Mouse (Mus musculus) heart, embryonic 12.5 days (tissue): Measurements from ENCODE around the gene Cxcl10. TPM values are rescaled to one million over a fixed set of nuclear protein-coding genes. Genes with fewer than 3 reads are reported as not detected.
A peak's percentile ranks its signal among the peaks of the same experiment; 100 is the strongest.
"Not testable (repeated sequence)": the region's sequence is repeated elsewhere in the genome, so short reads cannot be mapped to it uniquely, and the experiment has no call there.

Source experiments
- ATAC-seq: fragments of 200-750 bp; cut with Nextera tagmentation; 2 replicates; pipeline ENCODE4 v1.8.0; 2017; ENCODE audit warnings: moderate TSS enrichment, moderate library complexity; ENCODE audit not compliant: insufficient number of reproducible peaks, low FRiP score
- H3K27ac ChIP-seq: fragments of 300-500 bp; sonication (generic); 2 replicates; pipeline ENCODE4 v1.5.1; 2016; ENCODE audit warnings: mild to moderate bottlenecking, moderate library complexity; ENCODE audit not compliant: poor library complexity, severe bottlenecking
- H3K27me3 ChIP-seq: fragments of 300-500 bp; sonication (generic); replicated peaks from 2 replicates; pipeline ENCODE4 v1.6.1; 2016; ENCODE audit warnings: mild to moderate bottlenecking, moderate library complexity
- H3K36me3 ChIP-seq: fragments of 300-500 bp; sonication (generic); 2 replicates; pipeline ENCODE4 v1.6.1; 2016; ENCODE audit warnings: mild to moderate bottlenecking, moderate library complexity
- H3K4me1 ChIP-seq: fragments of 300-500 bp; sonication (generic); replicated peaks from 2 replicates; pipeline ENCODE4 v1.6.1; 2016; ENCODE audit warnings: mild to moderate bottlenecking
- H3K4me2 ChIP-seq: fragments of 300-500 bp; sonication (generic); 2 replicates; pipeline ENCODE4 v1.6.1; 2016; ENCODE audit warnings: mild to moderate bottlenecking, moderate library complexity
- H3K4me3 ChIP-seq: fragments of 300-500 bp; sonication (generic); 2 replicates; pipeline ENCODE4 v1.5.1; 2016; ENCODE audit warnings: mild to moderate bottlenecking
- H3K9ac ChIP-seq: fragments of 300-500 bp; sonication (generic); 2 replicates; pipeline ENCODE4 v1.6.1; 2016; ENCODE audit warnings: mild to moderate bottlenecking, moderate library complexity
- H3K9me3 ChIP-seq: fragments of 300-500 bp; sonication (generic); replicated peaks from 2 replicates; pipeline ENCODE4 v1.6.1; 2016; ENCODE audit warnings: mild to moderate bottlenecking, moderate library complexity
- WGBS: fragments of 180-500 bp; shearing (Covaris S2); methylation state at CpG from one replicate; pipeline ENCODE4 v1.1.7; 2016; 5-methylcytosine and 5-hydroxymethylcytosine counted together
- polyA plus RNA-seq: library from polyadenylated mRNA; unstranded; fragments of >200 nt; fragmentation: Nextera tagmentation; extraction: Ambion mirVana; gene quantifications from 2 replicates; pipeline ENCODE4 v1.2.1, GENCODE M21; 2016

Gene Cxcl10
- polyA plus RNA-seq, 1 experiment from 2014 or later, result 0.52 TPM

DNA sequence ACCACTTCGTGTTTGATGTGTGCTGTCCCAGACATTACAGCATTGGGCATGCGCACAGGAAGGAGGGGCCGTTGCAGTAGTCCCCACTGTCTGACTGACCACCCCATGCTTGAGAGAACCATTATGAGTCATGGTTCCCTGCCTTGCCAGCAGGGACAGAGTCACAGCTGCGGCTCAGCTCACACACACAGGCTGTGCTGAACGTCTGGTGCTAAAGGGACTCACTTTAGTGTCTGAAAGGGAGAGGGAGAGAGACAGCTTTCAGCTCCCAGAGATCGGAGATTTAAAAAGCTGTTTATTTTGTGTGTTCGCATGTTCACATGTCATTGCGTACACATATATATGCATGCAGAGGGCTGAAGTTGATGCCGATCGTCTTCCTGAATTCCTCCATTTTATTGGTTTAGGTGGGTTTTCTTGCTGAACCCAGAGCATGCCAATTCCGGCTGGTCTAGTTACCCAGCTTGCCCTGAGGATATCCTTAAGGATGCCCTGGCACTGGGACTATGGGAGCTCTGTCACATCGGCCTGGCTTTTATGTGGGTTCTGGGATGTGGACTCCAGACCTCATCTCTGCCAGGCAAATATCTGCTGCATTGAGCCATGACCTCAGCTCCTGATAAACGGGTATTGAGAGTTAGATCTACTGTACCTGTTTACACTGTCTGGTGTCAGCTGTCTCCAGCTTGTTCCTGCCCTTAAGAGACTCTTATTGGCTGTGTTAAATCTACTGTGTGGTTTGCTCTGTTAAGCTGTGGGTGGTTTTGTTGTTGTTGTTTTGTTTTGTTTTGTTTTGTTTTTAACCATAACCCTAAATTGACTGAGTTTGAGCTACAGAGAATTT lies 20.7 kb upstream of the Cxcl10 start:
- H3K27me3 ChIP-seq, result 0 out of 2 replicates have a peak, but pooled peaks cover 6% of the 10 kb centered on the region
- no peak overlapping the region for H3K9ac ChIP-seq
- H3K4me2 ChIP-seq, result no peak overlapping the region
- no peaks in the 10 kb centered on the region for H3K9me3 ChIP-seq
- peaks cover 16% of the 10 kb centered on the region for H3K4me1 ChIP-seq
- no peak overlapping the region for H3K27ac ChIP-seq
- H3K36me3 ChIP-seq, result no peaks in the 10 kb centered on the region
- peak; percentile 63 for ATAC-seq
- 67% methylated on average over 13 of the region's 13 CpGs for WGBS
- no peak overlapping the region for H3K4me3 ChIP-seq

DNA sequence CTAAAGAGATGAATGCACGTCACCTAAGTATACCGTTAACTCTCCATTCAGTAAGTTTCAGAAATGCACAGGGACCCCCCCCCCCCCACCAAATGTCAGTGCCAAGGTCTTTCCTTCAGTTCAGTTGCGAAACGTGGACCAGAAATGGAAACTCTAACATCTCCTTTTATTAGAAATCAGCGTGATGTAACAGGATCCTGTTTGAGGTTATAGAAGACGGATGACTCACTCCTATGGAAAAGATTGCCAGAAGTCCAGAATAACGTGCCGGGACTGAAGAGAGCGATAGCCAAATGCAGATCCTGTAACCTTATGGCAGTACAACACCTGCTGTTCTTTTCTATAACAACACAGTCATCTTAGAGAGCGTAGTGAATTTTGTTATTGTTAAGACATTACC lies 19.7 kb upstream of the Cxcl10 start:
- Histone ChIP-seq H3K27me3 (0 out of 2 replicates have a peak, but pooled peaks cover 10% of the 10 kb centered on the region), H3K9ac (no peak overlapping the region), H3K36me3 (no peaks in the 10 kb centered on the region), H3K4me1 (peaks cover 12% of the 10 kb centered on the region), H3K9me3 (no peaks in the 10 kb centered on the region), H3K4me3 (no peak overlapping the region), H3K4me2 (no peak overlapping the region), H3K27ac (0 out of 2 replicates have a peak overlapping the region, but pooled peaks have one; percentile 0)
- ATAC-seq, result no peak
- WGBS, result 53% methylated on average over 10 of the region's 10 CpGs

DNA sequence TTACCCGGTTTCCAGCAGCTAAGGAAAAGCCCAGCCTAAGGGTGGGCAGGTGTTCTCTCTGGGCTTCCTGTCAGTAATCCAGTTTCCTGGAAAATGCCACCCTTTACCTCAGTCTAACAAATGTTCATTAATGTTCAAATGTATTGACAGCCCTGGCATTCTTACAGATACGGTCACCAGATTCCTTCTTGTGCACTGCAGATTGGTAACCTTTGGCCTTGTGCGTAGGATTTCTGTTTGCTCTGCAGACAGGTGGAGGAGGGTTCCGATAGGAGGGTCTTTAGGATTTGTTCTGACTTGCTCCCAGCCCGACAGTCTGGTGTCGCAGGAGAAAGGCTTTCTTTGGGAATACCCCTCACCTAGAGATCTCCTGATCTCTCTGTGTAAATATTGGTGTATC lies 17.9 kb upstream of the Cxcl10 start:
- Histone ChIP-seq H3K9ac (no peak overlapping the region), H3K27ac (no peak overlapping the region), H3K9me3 (no peaks in the 10 kb centered on the region), H3K4me2 (no peak overlapping the region), H3K36me3 (no peaks in the 10 kb centered on the region), H3K4me1 (peaks cover 11% of the 10 kb centered on the region), H3K27me3 (0 out of 2 replicates have a peak, but pooled peaks cover 10% of the 10 kb centered on the region), H3K4me3 (no peak overlapping the region)
- ATAC-seq, result no peak
- WGBS, result 66% methylated on average over 6 of the region's 6 CpGs

DNA sequence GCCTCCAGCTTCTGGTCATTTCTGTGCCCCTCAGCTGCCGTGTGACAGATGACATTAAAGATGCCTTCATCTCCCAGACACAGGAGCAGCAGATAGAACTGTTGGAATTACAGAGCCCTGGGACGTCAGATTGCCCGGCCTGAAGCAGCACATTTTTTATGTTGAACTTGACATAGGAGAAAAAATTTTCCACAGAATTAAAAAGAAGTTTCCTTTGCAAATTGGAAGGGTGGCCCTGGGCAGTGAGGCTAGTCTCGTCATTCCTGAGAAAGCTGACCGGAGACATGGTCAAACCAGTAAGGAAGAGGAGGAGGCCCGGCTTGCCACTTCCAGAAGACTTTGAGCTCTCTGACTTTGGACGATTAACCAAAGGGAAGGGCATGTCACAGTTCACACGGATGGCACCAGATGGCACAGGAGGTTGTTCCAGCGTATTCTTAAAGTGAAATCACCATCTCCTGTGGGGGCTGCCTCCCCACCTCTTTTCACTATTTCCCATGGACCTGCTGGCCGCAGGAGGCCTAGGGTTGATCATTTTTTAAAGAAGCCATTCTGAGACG lies 16.5 kb upstream of the Cxcl10 start:
- H3K9me3 ChIP-seq, result no peaks in the 10 kb centered on the region
- no peak overlapping the region for H3K27ac ChIP-seq
- H3K4me3 ChIP-seq, result no peak overlapping the region
- 0 out of 2 replicates have a peak, but pooled peaks cover 10% of the 10 kb centered on the region for H3K27me3 ChIP-seq
- H3K36me3 ChIP-seq, result no peaks in the 10 kb centered on the region
- no peak for ATAC-seq
- no peak overlapping the region for H3K9ac ChIP-seq
- H3K4me2 ChIP-seq, result no peak overlapping the region
- 77% methylated on average over 11 of the region's 11 CpGs for WGBS
- H3K4me1 ChIP-seq, result peaks cover 11% of the 10 kb centered on the region

DNA sequence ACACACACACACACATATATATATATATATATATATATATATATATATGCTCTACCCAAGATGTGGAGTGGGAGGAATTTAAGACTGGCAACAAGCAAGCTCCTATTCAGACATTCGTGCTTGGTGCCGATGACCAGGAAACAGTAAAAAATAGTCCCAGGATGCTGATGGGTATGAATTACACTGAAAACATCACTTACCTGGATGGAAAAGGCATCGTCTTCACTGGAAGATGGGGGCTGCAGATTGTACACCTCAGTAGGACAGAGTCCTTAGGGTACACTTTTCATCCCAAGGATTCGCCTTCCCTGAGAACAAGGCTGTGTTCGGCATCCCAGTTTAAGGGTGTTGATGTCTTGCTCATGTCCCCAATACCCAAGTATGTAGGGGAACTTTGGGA lies 15.3 kb upstream of the Cxcl10 start:
- Histone ChIP-seq H3K4me1 (peaks cover 4% of the 10 kb centered on the region), H3K27ac (no peak overlapping the region), H3K36me3 (no peaks in the 10 kb centered on the region), H3K9ac (no peak overlapping the region), H3K4me3 (no peak overlapping the region), H3K4me2 (no peak overlapping the region), H3K27me3 (0 out of 2 replicates have a peak, but pooled peaks cover 10% of the 10 kb centered on the region), H3K9me3 (no peaks in the 10 kb centered on the region)
- 93% methylated on average over 5 of the region's 5 CpGs for WGBS
- ATAC-seq, result no peak

DNA sequence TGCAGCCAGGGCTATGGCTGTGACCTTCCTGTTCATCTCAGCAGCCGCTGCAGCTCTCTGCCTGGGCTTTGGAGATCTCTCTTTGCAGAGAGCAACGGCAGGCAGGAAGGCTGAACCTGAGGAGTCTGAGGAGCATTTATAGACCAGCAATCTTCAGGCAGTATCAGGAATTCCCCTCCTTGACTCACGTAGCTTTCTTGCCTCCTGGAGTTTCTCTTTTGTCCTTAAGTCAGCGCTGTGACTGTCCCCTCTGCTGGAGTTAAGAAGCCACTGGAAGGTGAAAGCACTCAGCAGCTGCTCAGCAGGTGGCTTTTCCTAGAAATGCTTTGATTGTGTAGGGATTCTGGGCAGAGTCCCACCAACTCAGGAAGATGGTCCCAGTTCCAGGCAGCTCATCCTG lies 14.5 kb upstream of the Cxcl10 start:
- Histone ChIP-seq H3K4me2 (no peak overlapping the region), H3K27ac (no peak overlapping the region), H3K9ac (no peak overlapping the region), H3K36me3 (no peaks in the 10 kb centered on the region), H3K4me3 (no peak overlapping the region), H3K9me3 (no peaks in the 10 kb centered on the region), H3K4me1 (peaks cover 2% of the 10 kb centered on the region; the same call in 1 of the 2 replicates), H3K27me3 (0 out of 2 replicates have a peak, but pooled peaks cover 10% of the 10 kb centered on the region)
- ATAC-seq, result no peak
- WGBS, result 7% methylated on average over 4 of the region's 4 CpGs

DNA sequence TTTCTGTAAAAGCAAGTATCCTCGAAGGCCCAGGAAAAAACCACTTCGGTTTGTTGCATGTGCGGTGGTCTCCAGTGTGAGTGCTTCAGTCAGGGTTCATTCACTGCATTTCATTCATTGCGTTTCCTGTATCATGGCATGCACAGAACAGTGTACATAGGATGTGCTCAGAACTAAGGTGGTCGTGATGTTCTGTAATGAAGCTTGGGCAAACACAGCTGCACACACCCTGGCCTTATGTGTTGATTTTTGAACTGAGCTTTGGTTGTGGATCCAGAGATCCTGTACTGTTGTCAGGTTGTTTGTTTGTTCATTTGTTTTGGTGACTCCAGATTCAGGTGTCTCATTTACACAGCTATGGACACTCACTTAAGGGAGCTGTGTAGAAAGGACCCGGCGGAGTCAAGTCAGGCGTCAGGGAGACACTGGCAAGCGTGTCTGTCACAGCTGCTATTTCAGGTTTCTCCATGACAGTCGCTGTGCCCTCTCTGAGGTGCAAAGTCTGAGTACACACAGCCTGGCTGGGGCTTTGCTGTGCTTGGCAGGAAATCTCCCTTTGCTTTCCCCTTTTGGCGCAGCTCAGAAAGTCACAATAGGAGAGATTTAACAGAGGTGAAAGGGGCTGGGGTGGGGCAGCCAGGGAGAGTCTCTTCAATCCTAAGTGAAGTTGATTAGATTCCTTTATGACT lies 10.2 kb upstream of the Cxcl10 start:
- WGBS, result 58% methylated on average over 11 of the region's 11 CpGs
- no peak overlapping the region for H3K27ac ChIP-seq
- H3K9me3 ChIP-seq, result no peaks in the 10 kb centered on the region
- H3K36me3 ChIP-seq, result no peaks in the 10 kb centered on the region
- ATAC-seq, result no peak
- no peaks in the 10 kb centered on the region for H3K27me3 ChIP-seq
- H3K9ac ChIP-seq, result no peak overlapping the region
- no peak overlapping the region for H3K4me2 ChIP-seq
- no peak overlapping the region for H3K4me3 ChIP-seq
- 0 out of 2 replicates have a peak, but pooled peaks cover 2% of the 10 kb centered on the region for H3K4me1 ChIP-seq

DNA sequence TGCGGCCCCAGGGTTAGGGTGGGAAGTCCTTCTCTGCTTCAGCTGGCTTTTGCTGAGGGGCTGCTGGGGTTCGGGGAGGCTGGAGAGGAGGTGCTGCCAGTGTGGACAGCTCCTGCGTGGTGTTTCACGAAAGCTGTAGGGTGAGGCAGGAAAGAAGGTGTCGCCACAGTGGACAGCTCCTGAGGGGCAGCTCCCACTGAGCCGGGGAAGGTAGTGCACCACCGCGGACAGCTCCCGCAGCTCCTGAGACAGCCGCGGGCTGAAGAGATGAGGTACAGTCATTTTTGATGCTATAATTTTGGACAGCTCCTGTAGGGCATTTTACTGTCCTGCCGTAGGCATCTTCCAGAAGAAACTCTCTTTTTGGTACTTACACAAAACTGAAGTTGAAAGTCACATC lies 9.3 kb upstream of the Cxcl10 start:
- Histone ChIP-seq H3K9ac (no peak overlapping the region), H3K4me3 (no peak overlapping the region), H3K9me3 (no peaks in the 10 kb centered on the region), H3K27me3 (no peaks in the 10 kb centered on the region), H3K4me2 (no peak overlapping the region), H3K36me3 (no peaks in the 10 kb centered on the region), H3K4me1 (peaks cover 5% of the 10 kb centered on the region; the same call in 1 of the 2 replicates), H3K27ac (no peak overlapping the region)
- WGBS, result 19% methylated on average over 12 of the region's 12 CpGs
- peak; percentile 48; the same call in 1 of the 2 replicates for ATAC-seq

DNA sequence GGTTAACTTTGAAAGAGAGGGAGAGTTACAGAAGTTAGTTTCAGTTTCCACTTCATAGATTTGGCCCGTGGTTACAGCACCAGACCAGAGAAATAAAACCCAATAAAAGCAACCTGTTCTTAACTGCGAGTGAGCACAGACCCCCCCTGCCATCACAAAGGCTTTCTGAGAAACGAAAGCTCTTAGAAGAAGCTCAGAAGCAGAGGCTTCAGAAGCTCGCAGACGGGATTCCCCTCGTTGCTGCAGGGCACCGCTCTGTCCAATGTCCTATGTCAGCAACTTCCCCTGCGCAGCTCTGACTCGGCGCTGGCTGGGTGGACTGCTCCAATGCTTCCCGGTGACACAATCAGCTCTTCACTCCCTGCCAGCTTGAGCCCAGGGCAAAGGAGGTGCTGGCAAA lies 4.8 kb upstream of the Cxcl10 start:
- Histone ChIP-seq H3K36me3 (no peaks in the 10 kb centered on the region), H3K27ac (peak overlapping the region; percentile 69), H3K4me2 (peak overlapping the region; percentile 67), H3K9ac (peak overlapping the region; percentile 56), H3K9me3 (no peaks in the 10 kb centered on the region), H3K4me3 (peak overlapping the region; percentile 49), H3K4me1 (peaks cover 8% of the 10 kb centered on the region; the same call in 1 of the 2 replicates), H3K27me3 (no peaks in the 10 kb centered on the region)
- 15% methylated on average over 11 of the region's 11 CpGs for WGBS
- no peak for ATAC-seq

DNA sequence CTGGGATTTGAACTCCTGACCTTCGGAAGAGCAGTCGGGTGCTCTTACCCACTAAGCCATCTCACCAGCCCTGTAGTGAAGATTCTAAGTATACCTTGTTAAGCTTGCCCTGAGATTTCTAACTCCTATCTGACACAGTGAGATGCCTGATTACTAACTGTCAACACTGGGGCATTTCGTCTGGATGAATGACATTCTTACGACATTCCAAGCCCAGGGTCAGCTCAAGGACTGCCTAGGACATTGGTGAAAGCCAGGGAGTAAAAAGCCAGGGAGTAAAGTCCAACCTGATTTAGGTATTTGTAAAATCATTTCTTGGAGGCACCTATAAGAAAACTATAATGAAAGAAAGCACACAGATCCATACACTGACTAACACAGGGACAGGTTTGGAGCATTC lies 4.0 kb upstream of the Cxcl10 start:
- Histone ChIP-seq H3K4me2 (peak overlapping the region; percentile 67), H3K27ac (peak overlapping the region; percentile 69), H3K4me3 (0 out of 2 replicates have a peak overlapping the region, but pooled peaks have one; percentile 49)
- not testable (repeated sequence) for ATAC-seq, H3K9me3 ChIP-seq, H3K4me1 ChIP-seq, H3K36me3 ChIP-seq, H3K27me3 ChIP-seq, H3K9ac ChIP-seq
- 27% methylated on average over 4 of the region's 4 CpGs for WGBS

DNA sequence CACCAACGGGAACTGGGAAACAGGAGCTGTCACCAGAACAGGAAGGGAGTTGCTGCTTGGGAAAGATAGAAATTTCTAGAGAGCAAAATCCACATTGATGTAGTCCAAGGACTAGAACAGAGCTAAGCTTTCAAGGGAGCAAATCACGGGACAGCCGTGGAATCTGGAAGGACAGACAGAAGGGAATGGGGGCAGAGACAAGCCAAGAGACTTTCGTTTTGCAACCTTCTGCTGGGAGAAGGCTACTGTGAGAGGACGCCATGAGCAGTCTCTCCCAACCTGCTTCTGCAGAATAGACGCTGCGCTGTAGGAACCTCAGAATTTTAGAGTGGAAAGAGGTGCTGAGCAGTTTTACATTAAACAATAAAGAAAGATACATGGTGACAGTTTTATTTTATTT lies 1.0 kb upstream of the Cxcl10 start:
- Histone ChIP-seq H3K4me3 (no peak overlapping the region), H3K9me3 (no peaks in the 10 kb centered on the region), H3K36me3 (no peaks in the 10 kb centered on the region), H3K27me3 (peaks cover 5% of the 10 kb centered on the region), H3K9ac (no peak overlapping the region), H3K4me1 (peaks cover 8% of the 10 kb centered on the region; the same call in 1 of the 2 replicates), H3K27ac (no peak overlapping the region), H3K4me2 (no peak overlapping the region)
- 83% methylated on average over 7 of the region's 7 CpGs for WGBS
- ATAC-seq, result no peak
